ENCODE assay signal across 40 mouse cellular contexts in genomic region chr19:4240247-4240668, GRCm38 (mm10). TPM values are rescaled to one million over a fixed set of nuclear protein-coding genes. Genes with fewer than 3 reads are reported as not detected.
DNase-seq lines count a peak whose midpoint lies in the region; ATAC-seq and TF ChIP-seq lines count a peak whose summit lies in the region.
"Had no signal": no experiment of that assay in that cellular context is flagged by ENCODE, and none has a peak within 500 bp of the region (broad histone marks: within the 10 kb centered on the region; RNA-seq: fewer than 3 reads in every experiment).

No protein-coding gene starts in this region.

- H3K9ac ChIP-seq in liver, postnatal 0 days (replicated peaks): no peak overlapping the region
- no peak overlapping the region for H3K9ac ChIP-seq in liver, embryonic 12.5 days
- H3K9ac ChIP-seq in limb, embryonic 12.5 days (replicated peaks): no peak overlapping the region; the same call in 1 of the 2 replicates
- H3K9ac ChIP-seq: embryonic facial prominence, embryonic 15.5 days; forebrain, embryonic 12.5 days; forebrain, postnatal 0 days; hindbrain, embryonic 12.5 days; kidney, embryonic 15.5 days; liver, embryonic 14.5 days had no signal

- peak overlapping the region; percentile 18; the same call in 1 of the 2 replicates for H3K27ac ChIP-seq in liver, postnatal 0 days (ENCODE audit: low read depth)
- H3K27ac ChIP-seq in liver, embryonic 12.5 days: no peak overlapping the region
- H3K27ac ChIP-seq in limb, embryonic 12.5 days: 0 out of 2 replicates have a peak overlapping the region, but pooled peaks have one; percentile 29
- H3K27ac ChIP-seq: embryonic facial prominence, embryonic 10.5 days; embryonic facial prominence, embryonic 15.5 days; forebrain, embryonic 12.5 days; hindbrain, embryonic 12.5 days; kidney, embryonic 15.5 days; liver, embryonic 14.5 days had no signal

- H3K9me3 ChIP-seq in liver, postnatal 0 days (ENCODE audit: low read length): no peaks in the 10 kb centered on the region
- H3K9me3 ChIP-seq in liver, embryonic 12.5 days (replicated peaks): no peaks in the 10 kb centered on the region
- no peaks in the 10 kb centered on the region for H3K9me3 ChIP-seq in limb, embryonic 12.5 days
- H3K9me3 ChIP-seq: embryonic facial prominence, embryonic 10.5 days; embryonic facial prominence, embryonic 15.5 days; forebrain, embryonic 12.5 days; G1E; hindbrain, embryonic 12.5 days; kidney, embryonic 15.5 days had no signal

- TF ChIP-seq CTCF in liver, postnatal 0 days (IDR thresholded peaks at IDR 0.05; ENCODE audit: low read depth): no peak

- no peak for TF ChIP-seq EP300 in liver, postnatal 0 days (IDR thresholded peaks at IDR 0.05; ENCODE audit: low read depth)

- 46% methylated on average over 8 of the region's 8 CpGs for WGBS in liver, postnatal 0 days (ENCODE audit: insufficient replicate concordance)
- WGBS in liver, embryonic 12.5 days (ENCODE audit: insufficient replicate concordance): 57% methylated on average over 8 of the region's 8 CpGs
- 20% methylated on average over 8 of the region's 8 CpGs for WGBS in limb, embryonic 12.5 days

- H3K27me3 ChIP-seq in liver, postnatal 0 days (ENCODE audit: insufficient read depth, low read length): no peaks in the 10 kb centered on the region
- 0 out of 2 replicates have a peak, but pooled peaks cover 3% of the 10 kb centered on the region for H3K27me3 ChIP-seq in liver, embryonic 12.5 days (replicated peaks)
- 0 out of 2 replicates have a peak, but pooled peaks cover 10% of the 10 kb centered on the region for H3K27me3 ChIP-seq in limb, embryonic 12.5 days
- H3K27me3 ChIP-seq: embryonic facial prominence, embryonic 15.5 days; forebrain, embryonic 12.5 days; hindbrain, embryonic 12.5 days; kidney, embryonic 15.5 days; Patski had no signal

- no peaks in the 10 kb centered on the region for H3K4me1 ChIP-seq in liver, postnatal 0 days (ENCODE audit: insufficient read depth)
- no peaks in the 10 kb centered on the region for H3K4me1 ChIP-seq in liver, embryonic 12.5 days
- peaks cover 18% of the 10 kb centered on the region for H3K4me1 ChIP-seq in limb, embryonic 12.5 days (replicated peaks)
- H3K4me1 ChIP-seq: embryonic facial prominence, embryonic 15.5 days; hindbrain, embryonic 12.5 days had no signal

- H3K4me3 ChIP-seq in liver, postnatal 0 days (ENCODE audit: low read depth, low read length): no peak overlapping the region
- no peak overlapping the region for H3K4me3 ChIP-seq in liver, embryonic 12.5 days
- H3K4me3 ChIP-seq in limb, embryonic 12.5 days (replicated peaks): no peak overlapping the region
- H3K4me3 ChIP-seq: embryonic facial prominence, embryonic 10.5 days; embryonic facial prominence, embryonic 15.5 days; forebrain, embryonic 12.5 days; hindbrain, embryonic 12.5 days; kidney, embryonic 15.5 days; megakaryocyte, embryonic 14.5 days had no signal

- no peak overlapping the region for H3K4me2 ChIP-seq in liver, postnatal 0 days (ENCODE audit: low read depth, low read length)
- H3K4me2 ChIP-seq in liver, embryonic 12.5 days: no peak overlapping the region
- no peak overlapping the region for H3K4me2 ChIP-seq in limb, embryonic 12.5 days
- H3K4me2 ChIP-seq: embryonic facial prominence, embryonic 15.5 days; forebrain, embryonic 12.5 days; heart, embryonic 11.5 days; hindbrain, embryonic 12.5 days; kidney, embryonic 15.5 days had no signal

- DNase-seq in heart, adult 11 months: peak; percentile 75
- DNase-seq in heart, adult 18-20 months: no peak
- DNase-seq in liver, postnatal 0 days: no peak
- peak; percentile 62 for DNase-seq in embryo, embryonic 11 days
- no peak for DNase-seq in testis, postnatal 10 days (ENCODE audit: low spot score)
- DNase-seq in gastrocnemius, postnatal 10 days: no peak
- DNase-seq: adrenal gland, postnatal 10 days; cerebellum, adult 11 months; cerebellum, adult 9-10 months; cerebellum, postnatal 36 days; forebrain, postnatal 0 days; gastrocnemius, postnatal 14 days; heart, postnatal 36 days; layer of hippocampus, postnatal 36 days; left cerebral cortex, postnatal 4 days; lung, postnatal 4 days; midbrain, embryonic 14.5 days; spleen, adult 18-20 months; thymus, adult 2 months; thymus, postnatal 4 days had no signal

- no peaks in the 10 kb centered on the region for H3K36me3 ChIP-seq in liver, postnatal 0 days (replicated peaks; ENCODE audit: insufficient read depth, low read length)
- no peaks in the 10 kb centered on the region for H3K36me3 ChIP-seq in liver, embryonic 12.5 days
- no peaks in the 10 kb centered on the region for H3K36me3 ChIP-seq in limb, embryonic 12.5 days
- H3K36me3 ChIP-seq: embryonic facial prominence, embryonic 10.5 days; embryonic facial prominence, embryonic 15.5 days; forebrain, embryonic 12.5 days; G1E; hindbrain, embryonic 12.5 days; kidney, embryonic 15.5 days had no signal

- ATAC-seq in liver, postnatal 0 days: peak; percentile 93
- ATAC-seq in liver, embryonic 12.5 days: no peak
- ATAC-seq in limb, embryonic 12.5 days (ENCODE audit: insufficient number of reproducible peaks, insufficient read depth, low FRiP score, low TSS enrichment, low read depth): no peak
- ATAC-seq: forebrain, postnatal 0 days; intestine, postnatal 0 days; Patski had no signal

RNA-seq across cellular contexts. Expression of gene Pold4, which starts 8.6 kb away (rescaled TPM):
- 10 to 100 TPM in 1 of 2 experiments, 1 to 10 TPM in 1; 9.1 to 19.9 TPM for total RNA-seq in heart, adult 18-20 months (2021)
- polyA plus RNA-seq in liver, postnatal 0 days (2015; fragmentation: Nextera tagmentation; extraction: Ambion mirVana): 28.5 and 31.1 TPM in 2 replicates
- polyA plus RNA-seq in liver, embryonic 12.5 days (2016; fragmentation: Nextera tagmentation; extraction: Ambion mirVana): 12.8 and 13.2 TPM in 2 replicates
- 13.8 and 16.2 TPM in 2 replicates for polyA plus RNA-seq in limb, embryonic 12.5 days (2016; fragmentation: Nextera tagmentation; extraction: Ambion mirVana)
- 10 to 100 TPM; 26.1 to 31.9 TPM for total RNA-seq in gastrocnemius, postnatal 10 days (2021)

RNA-seq across cellular contexts. Expression of gene AC109138.7, which starts 26.1 kb away (rescaled TPM):
- not detected for total RNA-seq in heart, adult 18-20 months (2021)
- not detected in 2 replicates for polyA plus RNA-seq in liver, postnatal 0 days (2015; fragmentation: Nextera tagmentation; extraction: Ambion mirVana)
- polyA plus RNA-seq in liver, embryonic 12.5 days (2016; fragmentation: Nextera tagmentation; extraction: Ambion mirVana): not detected in 2 replicates
- not detected in 2 replicates for polyA plus RNA-seq in limb, embryonic 12.5 days (2016; fragmentation: Nextera tagmentation; extraction: Ambion mirVana)
- total RNA-seq in gastrocnemius, postnatal 10 days (2021): not detected
- total RNA-seq: adrenal gland, postnatal 10 days; forebrain, postnatal 0 days; G1E; gastrocnemius, postnatal 14 days; granulocyte monocyte progenitor cell, adult 5-6 weeks; heart, postnatal 36 days; layer of hippocampus, adult 8-10 months; layer of hippocampus, postnatal 36 days; left cerebral cortex, postnatal 4 days; monocyte, adult 5-6 weeks; neutrophil, adult 5-6 weeks had no signal
- polyA plus RNA-seq: embryonic facial prominence, embryonic 10.5 days; embryonic facial prominence, embryonic 15.5 days; forebrain, embryonic 12.5 days; forebrain, postnatal 0 days; heart, embryonic 11.5 days; heart, embryonic 16.5 days; hindbrain, embryonic 12.5 days; intestine, postnatal 0 days; kidney, embryonic 15.5 days; liver, embryonic 14.5 days; lung, embryonic 16.5 days; midbrain, embryonic 14.5 days; stomach, embryonic 16.5 days; thymus, adult 2 months had no signal

RNA-seq across cellular contexts. Expression of gene Clcf1, which starts 26.2 kb away (rescaled TPM):
- 1 to 10 TPM; 1.2 to 2.3 TPM for total RNA-seq in heart, adult 18-20 months (2021)
- polyA plus RNA-seq in liver, postnatal 0 days (2015; fragmentation: Nextera tagmentation; extraction: Ambion mirVana): 0.91 and 1.1 TPM in 2 replicates
- 0.73 and 1.3 TPM in 2 replicates for polyA plus RNA-seq in liver, embryonic 12.5 days (2016; fragmentation: Nextera tagmentation; extraction: Ambion mirVana)
- 8.6 and 9.1 TPM in 2 replicates for polyA plus RNA-seq in limb, embryonic 12.5 days (2016; fragmentation: Nextera tagmentation; extraction: Ambion mirVana)
- 1 to 10 TPM in 1 of 2 experiments, under 1 TPM in 1; 0.47 to 2.2 TPM for total RNA-seq in gastrocnemius, postnatal 10 days (2021)
- polyA plus RNA-seq: G1E had no signal

RNA-seq across cellular contexts. Expression of gene Ssh3, which starts 28.7 kb away (rescaled TPM):
- total RNA-seq in heart, adult 18-20 months (2021): 1 to 10 TPM; 5.6 to 7.4 TPM
- polyA plus RNA-seq in liver, postnatal 0 days (2015; fragmentation: Nextera tagmentation; extraction: Ambion mirVana): 3.3 and 3.4 TPM in 2 replicates
- polyA plus RNA-seq in liver, embryonic 12.5 days (2016; fragmentation: Nextera tagmentation; extraction: Ambion mirVana): 2.2 and 2.6 TPM in 2 replicates
- 9.1 and 11.6 TPM in 2 replicates for polyA plus RNA-seq in limb, embryonic 12.5 days (2016; fragmentation: Nextera tagmentation; extraction: Ambion mirVana)
- 1 to 10 TPM; 4.9 to 6.3 TPM for total RNA-seq in gastrocnemius, postnatal 10 days (2021)

RNA-seq across cellular contexts. Expression of gene Rad9a, which starts 38.8 kb away (rescaled TPM):
- 1 to 10 TPM; 4.5 to 4.8 TPM for total RNA-seq in heart, adult 18-20 months (2021)
- 8.0 and 9.0 TPM in 2 replicates for polyA plus RNA-seq in liver, postnatal 0 days (2015; fragmentation: Nextera tagmentation; extraction: Ambion mirVana)
- polyA plus RNA-seq in liver, embryonic 12.5 days (2016; fragmentation: Nextera tagmentation; extraction: Ambion mirVana): 26.5 and 26.8 TPM in 2 replicates
- 38.4 and 44.9 TPM in 2 replicates for polyA plus RNA-seq in limb, embryonic 12.5 days (2016; fragmentation: Nextera tagmentation; extraction: Ambion mirVana)
- 1 to 10 TPM; 4.1 to 6.0 TPM for total RNA-seq in gastrocnemius, postnatal 10 days (2021)

Comparison
In these comparisons a context has a peak if more than half of its experiments do, and no peak if none do; other contexts are left out.
1. DNase-seq: peak in heart, adult 11 months (single experiment) and embryo, embryonic 11 days (single experiment); none in heart, adult 18-20 months (0 of 2), liver, postnatal 0 days (single experiment), testis, postnatal 10 days (single experiment) and gastrocnemius, postnatal 10 days (single experiment).